Mouse (Mus musculus) limb, embryonic 13.5 days (tissue): ENCODE measurements around the gene Map3k20. TPM values are rescaled to one million over a fixed set of nuclear protein-coding genes. Genes with fewer than 3 reads are reported as not detected.

ENCODE experiments used
- ATAC-seq: fragments of 200-750 bp; cut with Nextera tagmentation; 2 replicates; pipeline ENCODE4 v1.8.0; 2017; ENCODE audit warnings: low read depth, moderate number of reproducible peaks, moderate TSS enrichment; ENCODE audit not compliant: low FRiP score
- H3K27ac ChIP-seq: fragments of 300-500 bp; sonication (generic); 2 replicates; pipeline ENCODE4 v1.5.1; 2015; ENCODE audit warnings: inconsistent platforms, mild to moderate bottlenecking, moderate library complexity
- H3K27me3 ChIP-seq: fragments of 300-500 bp; sonication (generic); 2 replicates; pipeline ENCODE4 v1.6.1; 2015; ENCODE audit warnings: mild to moderate bottlenecking, inconsistent platforms
- H3K36me3 ChIP-seq: fragments of 300-500 bp; sonication (generic); 2 replicates; pipeline ENCODE4 v1.6.1; 2015; ENCODE audit warnings: inconsistent platforms, mild to moderate bottlenecking, moderate library complexity
- H3K4me1 ChIP-seq: fragments of 300-500 bp; sonication (generic); 2 replicates; pipeline ENCODE4 v1.6.1; 2015; ENCODE audit warnings: inconsistent platforms
- H3K4me2 ChIP-seq: fragments of 300-500 bp; sonication (generic); replicated peaks from 2 replicates; pipeline ENCODE4 v1.6.1; 2015; ENCODE audit warnings: inconsistent platforms, mild to moderate bottlenecking, moderate library complexity
- H3K4me3 ChIP-seq: fragments of 300-500 bp; sonication (generic); 2 replicates; pipeline ENCODE4 v1.5.1; 2015; ENCODE audit warnings: moderate library complexity, mild to moderate bottlenecking, inconsistent platforms
- H3K9ac ChIP-seq: fragments of 300-500 bp; sonication (generic); 2 replicates; pipeline ENCODE4 v1.6.1; 2015; ENCODE audit warnings: mild to moderate bottlenecking, inconsistent platforms
- H3K9me3 ChIP-seq: fragments of 300-500 bp; sonication (generic); 2 replicates; pipeline ENCODE4 v1.6.1; 2016; ENCODE audit warnings: inconsistent platforms
- WGBS: fragments of 180-500 bp; shearing (Covaris S2); methylation state at CpG from one replicate; pipeline ENCODE4 v1.1.7; 2015; 5-methylcytosine and 5-hydroxymethylcytosine counted together
- polyA plus RNA-seq: library from polyadenylated mRNA; unstranded; fragments of >200 nt; fragmentation: Nextera tagmentation; extraction: Ambion mirVana; gene quantifications from 2 replicates; pipeline ENCODE4 v1.2.1, GENCODE M21; 2015

Gene Map3k20
- polyA plus RNA-seq, 1 experiment from 2014 or later, result 15.5 TPM

- Histone ChIP-seq H3K4me2 (no peak overlapping the region), H3K36me3 (no peaks in the 10 kb centered on the region), H3K4me3 (no peak overlapping the region), H3K9me3 (no peaks in the 10 kb centered on the region), H3K27ac (no peak overlapping the region), H3K27me3 (no peaks in the 10 kb centered on the region; the same call in 1 of the 2 replicates), H3K4me1 (peaks cover 8% of the 10 kb centered on the region), H3K9ac (no peak overlapping the region)
- ATAC-seq, result no peak
- WGBS, result 74% methylated on average over 7 of the region's 7 CpGs
These were observed 748 bp upstream of the Map3k20 start for GRCm38 (mm10) chr2:72284689-72285088.

- Histone ChIP-seq H3K9ac (peak overlapping the region; percentile 93), H3K36me3 (no peaks in the 10 kb centered on the region), H3K4me2 (peak overlapping the region; percentile 90), H3K4me1 (peaks cover 8% of the 10 kb centered on the region), H3K9me3 (no peaks in the 10 kb centered on the region), H3K27me3 (no peaks in the 10 kb centered on the region; the same call in 1 of the 2 replicates), H3K4me3 (peak overlapping the region; percentile 85), H3K27ac (no peak overlapping the region)
- 1% methylated on average over 43 of the region's 60 CpGs for WGBS
- peak; percentile 57; the same call in 1 of the 2 replicates for ATAC-seq
These were observed 638 bp downstream of the Map3k20 start for GRCm38 (mm10) chr2:72285888-72286661.

GRCm38 (mm10) chr2:72287142-72287541 is 1.7 kb downstream of the Map3k20 start:
- no peak for ATAC-seq
- no peaks in the 10 kb centered on the region for H3K9me3 ChIP-seq
- no peaks in the 10 kb centered on the region; the same call in 1 of the 2 replicates for H3K27me3 ChIP-seq
- no peak overlapping the region for H3K4me3 ChIP-seq
- 66% methylated on average over 4 of the region's 4 CpGs for WGBS
- peaks cover 8% of the 10 kb centered on the region for H3K4me1 ChIP-seq
- H3K27ac ChIP-seq, result no peak overlapping the region
- H3K4me2 ChIP-seq, result peak overlapping the region; percentile 31
- H3K9ac ChIP-seq, result no peak overlapping the region
- no peaks in the 10 kb centered on the region for H3K36me3 ChIP-seq

GRCm38 (mm10) chr2:72288932-72289534 is 3.6 kb downstream of the Map3k20 start:
- Histone ChIP-seq H3K4me2 (no peak overlapping the region), H3K36me3 (no peaks in the 10 kb centered on the region), H3K9me3 (no peaks in the 10 kb centered on the region), H3K4me3 (no peak overlapping the region), H3K4me1 (peaks cover 8% of the 10 kb centered on the region), H3K9ac (no peak overlapping the region), H3K27me3 (no peaks in the 10 kb centered on the region), H3K27ac (no peak overlapping the region)
- ATAC-seq, result no peak
- 85% methylated on average over 11 of the region's 11 CpGs for WGBS

- no peak overlapping the region for H3K4me2 ChIP-seq
- H3K4me3 ChIP-seq, result no peak overlapping the region
- no peaks in the 10 kb centered on the region for H3K27me3 ChIP-seq
- peaks cover 13% of the 10 kb centered on the region for H3K4me1 ChIP-seq
- no peaks in the 10 kb centered on the region for H3K9me3 ChIP-seq
- 50% methylated on average over 1 of the region's 1 CpGs for WGBS
- no peak overlapping the region for H3K27ac ChIP-seq
- no peak overlapping the region for H3K9ac ChIP-seq
- H3K36me3 ChIP-seq, result no peaks in the 10 kb centered on the region
- ATAC-seq, result no peak
These were observed 5.7 kb downstream of the Map3k20 start for GRCm38 (mm10) chr2:72291103-72291502.

GRCm38 (mm10) chr2:72292573-72292972 is 7.1 kb downstream of the Map3k20 start:
- no peak for ATAC-seq
- H3K27me3 ChIP-seq, result no peaks in the 10 kb centered on the region
- WGBS, result 60% methylated on average over 8 of the region's 8 CpGs
- H3K4me2 ChIP-seq, result no peak overlapping the region
- no peak overlapping the region for H3K4me3 ChIP-seq
- H3K4me1 ChIP-seq, result peaks cover 12% of the 10 kb centered on the region
- no peak overlapping the region for H3K27ac ChIP-seq
- no peaks in the 10 kb centered on the region for H3K9me3 ChIP-seq
- H3K9ac ChIP-seq, result no peak overlapping the region
- no peaks in the 10 kb centered on the region for H3K36me3 ChIP-seq

- Histone ChIP-seq H3K4me2 (no peak overlapping the region), H3K4me1 (peaks cover 21% of the 10 kb centered on the region), H3K4me3 (no peak overlapping the region), H3K36me3 (no peaks in the 10 kb centered on the region), H3K27ac (no peak overlapping the region), H3K27me3 (no peaks in the 10 kb centered on the region), H3K9ac (no peak overlapping the region), H3K9me3 (no peaks in the 10 kb centered on the region)
- WGBS, result 51% methylated on average over 6 of the region's 6 CpGs
- no peak for ATAC-seq
These were observed 9.6 kb downstream of the Map3k20 start for GRCm38 (mm10) chr2:72294994-72295393.

GRCm38 (mm10) chr2:72296984-72297715 is 11.7 kb downstream of the Map3k20 start:
- ATAC-seq, result no peak
- H3K9ac ChIP-seq, result no peak overlapping the region
- H3K4me2 ChIP-seq, result no peak overlapping the region
- H3K36me3 ChIP-seq, result no peaks in the 10 kb centered on the region
- no peak overlapping the region for H3K4me3 ChIP-seq
- no peaks in the 10 kb centered on the region for H3K9me3 ChIP-seq
- WGBS, result 84% methylated on average over 10 of the region's 10 CpGs
- no peaks in the 10 kb centered on the region for H3K27me3 ChIP-seq
- peaks cover 21% of the 10 kb centered on the region for H3K4me1 ChIP-seq
- H3K27ac ChIP-seq, result no peak overlapping the region; the same call in 1 of the 2 replicates

- 59% methylated on average over 10 of the region's 10 CpGs for WGBS
- Histone ChIP-seq H3K4me3 (no peak overlapping the region), H3K36me3 (no peaks in the 10 kb centered on the region), H3K9me3 (no peaks in the 10 kb centered on the region), H3K4me1 (peaks cover 21% of the 10 kb centered on the region), H3K27me3 (no peaks in the 10 kb centered on the region), H3K4me2 (0 out of 2 replicates have a peak overlapping the region, but pooled peaks have one; percentile 25), H3K27ac (peak overlapping the region; percentile 52; the same call in 1 of the 2 replicates), H3K9ac (no peak overlapping the region)
- no peak for ATAC-seq
These were observed 12.3 kb downstream of the Map3k20 start for GRCm38 (mm10) chr2:72297716-72298082.

- H3K27ac ChIP-seq, result peak overlapping the region; percentile 52; the same call in 1 of the 2 replicates
These were observed 13.0 kb downstream of the Map3k20 start for GRCm38 (mm10) chr2:72298406-72298805.

GRCm38 (mm10) chr2:72301194-72301916 is 15.9 kb downstream of the Map3k20 start:
- WGBS, result 83% methylated on average over 9 of the region's 9 CpGs

More at GRCm38 (mm10) chr2:72298406-72298805, 13.0 kb downstream of the Map3k20 start:
- H3K36me3 ChIP-seq, result no peaks in the 10 kb centered on the region
- H3K4me1 ChIP-seq, result peaks cover 21% of the 10 kb centered on the region
- ATAC-seq, result no peak
- H3K9ac ChIP-seq, result no peak overlapping the region
- H3K4me3 ChIP-seq, result no peak overlapping the region
- H3K27me3 ChIP-seq, result no peaks in the 10 kb centered on the region
- WGBS, result 58% methylated on average over 4 of the region's 4 CpGs
- H3K9me3 ChIP-seq, result no peaks in the 10 kb centered on the region
- no peak overlapping the region for H3K4me2 ChIP-seq

More at GRCm38 (mm10) chr2:72301194-72301916, 15.9 kb downstream of the Map3k20 start:
- Histone ChIP-seq H3K9me3 (no peaks in the 10 kb centered on the region), H3K4me3 (no peak overlapping the region), H3K27me3 (no peaks in the 10 kb centered on the region), H3K4me2 (no peak overlapping the region), H3K9ac (no peak overlapping the region), H3K4me1 (peaks cover 15% of the 10 kb centered on the region), H3K27ac (no peak overlapping the region), H3K36me3 (peaks cover 9% of the 10 kb centered on the region; the same call in 1 of the 2 replicates)
- no peak for ATAC-seq
